ENCODE assay signal across 20 mouse cellular contexts in genomic region chr2:154786187-154786586, GRCm38 (mm10). TPM values are rescaled to one million over a fixed set of nuclear protein-coding genes. Genes with fewer than 3 reads are reported as not detected.
DNase-seq lines count a peak whose midpoint lies in the region; ATAC-seq and TF ChIP-seq lines count a peak whose summit lies in the region.
"Had no signal": no experiment of that assay in that cellular context is flagged by ENCODE, and none has a peak within 500 bp of the region (broad histone marks: within the 10 kb centered on the region; RNA-seq: fewer than 3 reads in every experiment).

No protein-coding gene starts in this region.

- peaks cover 41% of the 10 kb centered on the region for H3K4me1 ChIP-seq in E14TG2a.4 (replicated peaks; ENCODE audit: low read depth, low read length)
- H3K4me1 ChIP-seq in G1E (ENCODE audit: insufficient read depth, low read depth, low read length), result peaks cover 44% of the 10 kb centered on the region
- H3K4me1 ChIP-seq in erythroblast, embryonic 14.5 days (ENCODE audit: control insufficient read depth), result peaks cover 71% of the 10 kb centered on the region
- H3K4me1 ChIP-seq in kidney, embryonic 15.5 days, result peaks cover 24% of the 10 kb centered on the region

- no peak for ATAC-seq in G1E (ENCODE audit: extremely low read depth, insufficient number of reproducible peaks, low FRiP score, poor library complexity, severe bottlenecking)
- ATAC-seq in megakaryocyte progenitor cell, adult 5-6 weeks (replicated peaks; ENCODE audit: poor library complexity), result peak; percentile 50
- no peak for ATAC-seq in kidney, embryonic 15.5 days (replicated peaks; ENCODE audit: low FRiP score)
- ATAC-seq: inflammation-experienced regulatory T-cells, adult 6 months; midbrain, embryonic 16.5 days had no signal

- H3K36me3 ChIP-seq in E14TG2a.4 (ENCODE audit: insufficient read depth, low read length) (no peaks in the 10 kb centered on the region), G1E (replicated peaks) (no peaks in the 10 kb centered on the region)
- H3K36me3 ChIP-seq in erythroblast, embryonic 14.5 days (ENCODE audit: control insufficient read depth), result no peaks in the 10 kb centered on the region; the same call in 1 of the 2 replicates
- no peaks in the 10 kb centered on the region for H3K36me3 ChIP-seq in kidney, embryonic 15.5 days
- H3K36me3 ChIP-seq: forebrain, embryonic 10.5 days; limb, embryonic 12.5 days had no signal

- DNase-seq in G1E (ENCODE audit: low spot score), result no peak
- DNase-seq in layer of hippocampus, adult 9-11 months, result no peak
- DNase-seq in kidney, adult 8-10 months, result no peak
- DNase-seq: heart, adult 2 months; heart, postnatal 36 days; kidney, postnatal 10 days; lung, postnatal 14 days; right cerebral cortex, postnatal 25 days had no signal

- H3K27me3 ChIP-seq in E14TG2a.4 (ENCODE audit: insufficient read depth, low read length) (peaks cover 12% of the 10 kb centered on the region), G1E (ENCODE audit: insufficient read depth, low read length) (peaks cover 8% of the 10 kb centered on the region; the same call in 1 of the 2 replicates)
- H3K27me3 ChIP-seq in erythroblast, embryonic 14.5 days (ENCODE audit: control insufficient read depth), result peaks cover 6% of the 10 kb centered on the region
- peaks cover 20% of the 10 kb centered on the region for H3K27me3 ChIP-seq in kidney, embryonic 15.5 days
- H3K27me3 ChIP-seq: limb, embryonic 12.5 days had no signal

- H3K9me3 ChIP-seq in E14TG2a.4 (ENCODE audit: low read length), result no peaks in the 10 kb centered on the region
- H3K9me3 ChIP-seq in G1E (replicated peaks), result no peaks in the 10 kb centered on the region
- no peaks in the 10 kb centered on the region for H3K9me3 ChIP-seq in erythroblast, embryonic 14.5 days (ENCODE audit: control insufficient read depth, low read length)
- H3K9me3 ChIP-seq in kidney, embryonic 15.5 days (replicated peaks), result no peaks in the 10 kb centered on the region
- H3K9me3 ChIP-seq: forebrain, embryonic 10.5 days; limb, embryonic 12.5 days had no signal

- no peak overlapping the region for H3K4me2 ChIP-seq in kidney, embryonic 15.5 days
- H3K4me2 ChIP-seq: limb, embryonic 12.5 days had no signal

- H3K4me3 ChIP-seq in E14TG2a.4 (replicated peaks; ENCODE audit: low read length) (peak overlapping the region; percentile 17; the same call in 1 of the 2 replicates), G1E (ENCODE audit: low read depth, low read length) (peak overlapping the region; percentile 20; the same call in 1 of the 2 replicates)
- H3K4me3 ChIP-seq in erythroblast, embryonic 14.5 days (replicated peaks), result peak overlapping the region; percentile 50
- no peak overlapping the region for H3K4me3 ChIP-seq in kidney, embryonic 15.5 days (replicated peaks)
- H3K4me3 ChIP-seq: forebrain, embryonic 10.5 days; heart, adult 2 months; limb, embryonic 12.5 days had no signal

- WGBS in kidney, embryonic 15.5 days, result 55% methylated on average over 3 of the region's 3 CpGs

- no peak for TF ChIP-seq CTCF in E14TG2a.4 (conservative IDR thresholded peaks at IDR 0.05; ENCODE audit: low read length)
- no peak for TF ChIP-seq CTCF in G1E (IDR thresholded peaks at IDR 0.05; ENCODE audit: low read depth, low read length)

- no peak overlapping the region for H3K9ac ChIP-seq in kidney, embryonic 15.5 days
- H3K9ac ChIP-seq: limb, embryonic 12.5 days had no signal

- no peak overlapping the region for H3K27ac ChIP-seq in kidney, embryonic 15.5 days
- H3K27ac ChIP-seq: forebrain, embryonic 10.5 days; heart, adult 2 months; limb, embryonic 12.5 days had no signal

RNA-seq across cellular contexts. Expression of gene Raly, which starts 4.7 kb away (rescaled TPM):
- 117 and 122 TPM in 2 replicates for total RNA-seq in G1E (2014; fragmentation: Nextera tagmentation)
- 173 and 196 TPM in 2 replicates for total RNA-seq in G1E (2017)
- 597 and 823 TPM in 2 replicates for polyA plus RNA-seq in G1E (2012)
- polyA plus RNA-seq in erythroblast, embryonic 14.5 days (2012), result 135 and 142 TPM in 2 replicates
- total RNA-seq in megakaryocyte progenitor cell, adult 5-6 weeks (2015), result 95.3 and 110 TPM in 2 replicates
- 163 and 183 TPM in 2 replicates for total RNA-seq in megakaryocyte progenitor cell, adult 5-6 weeks (2017)
- 47.3 and 54.3 TPM in 2 replicates for polyA plus RNA-seq in kidney, embryonic 15.5 days (2015; fragmentation: Nextera tagmentation; extraction: Ambion mirVana)

RNA-seq across cellular contexts. Expression of gene a, which starts 5.0 kb away (rescaled TPM):
- total RNA-seq in G1E (2014; fragmentation: Nextera tagmentation) (not detected in 2 replicates), G1E (2017) (not detected in 2 replicates)
- 0.15 and 0.44 TPM in 2 replicates for polyA plus RNA-seq in G1E (2012)
- not detected in 2 replicates for polyA plus RNA-seq in erythroblast, embryonic 14.5 days (2012)
- total RNA-seq in megakaryocyte progenitor cell, adult 5-6 weeks (2015), result 0.34 TPM in 1 of 2 replicates, not detected in the other
- total RNA-seq in megakaryocyte progenitor cell, adult 5-6 weeks (2017), result not detected in 2 replicates
- polyA plus RNA-seq in kidney, embryonic 15.5 days (2015; fragmentation: Nextera tagmentation; extraction: Ambion mirVana), result 0.66 and 0.91 TPM in 2 replicates
- total RNA-seq: adrenal gland, adult 2 months; common myeloid progenitor, adult 5-6 weeks; heart, adult 2 months; heart, postnatal 36 days; neutrophil, adult 5-6 weeks had no signal
- polyA plus RNA-seq: heart, adult 2 months; inflammation-experienced regulatory T-cells, adult 6 months had no signal

RNA-seq across cellular contexts. Expression of gene Gm14214, which starts 16.4 kb away (rescaled TPM):
- not detected in 2 replicates for total RNA-seq in G1E (2014; fragmentation: Nextera tagmentation)
- not detected in 2 replicates for total RNA-seq in G1E (2017)
- polyA plus RNA-seq in G1E (2012), result not detected in 2 replicates
- not detected in 2 replicates for polyA plus RNA-seq in erythroblast, embryonic 14.5 days (2012)
- total RNA-seq in megakaryocyte progenitor cell, adult 5-6 weeks (2015), result not detected in 2 replicates
- total RNA-seq in megakaryocyte progenitor cell, adult 5-6 weeks (2017), result not detected in 2 replicates
- not detected in 2 replicates for polyA plus RNA-seq in kidney, embryonic 15.5 days (2015; fragmentation: Nextera tagmentation; extraction: Ambion mirVana)
- total RNA-seq: adrenal gland, adult 2 months; common myeloid progenitor, adult 5-6 weeks; heart, adult 2 months; heart, postnatal 36 days; layer of hippocampus, postnatal 14 days; neutrophil, adult 5-6 weeks had no signal
- polyA plus RNA-seq: adrenal gland, adult 2 months; forebrain, embryonic 10.5 days; heart, adult 2 months; inflammation-experienced regulatory T-cells, adult 6 months; limb, embryonic 12.5 days; midbrain, embryonic 16.5 days had no signal
